Mouse (Mus musculus): Measurements from ENCODE around the gene Cyb5r3. TPM values are rescaled to one million over a fixed set of nuclear protein-coding genes. Genes with fewer than 3 reads are reported as not detected.
A peak's percentile ranks its signal among the peaks of the same experiment; 100 is the strongest.

Gene Cyb5r3
- total RNA-seq, 4 experiments from 2014 or later: 70.0 to 98.9 (median 81.6) TPM

GRCm38 (mm10) chr15:83169772-83170722, 2.3 kb downstream of the Cyb5r3 start:
- DNase-seq (ENCODE audit: low spot score in 2 of 2): no peak

- DNase-seq (ENCODE audit: low spot score in 2 of 2): no peak
These were observed 3.3 kb downstream of the Cyb5r3 start for GRCm38 (mm10) chr15:83168875-83169771.

- no peak for DNase-seq (ENCODE audit: low spot score in 2 of 2)
These were observed 4.1 kb downstream of the Cyb5r3 start for GRCm38 (mm10) chr15:83168311-83168710.

GRCm38 (mm10) chr15:83167550-83168065, 4.8 kb downstream of the Cyb5r3 start:
- no peak for DNase-seq (ENCODE audit: low spot score in 2 of 2)

GRCm38 (mm10) chr15:83167126-83167525, 5.3 kb downstream of the Cyb5r3 start:
- no peak for DNase-seq (ENCODE audit: low spot score in 2 of 2)

GRCm38 (mm10) chr15:83166642-83167041, 5.8 kb downstream of the Cyb5r3 start:
- no peak for DNase-seq (ENCODE audit: low spot score in 2 of 2)

GRCm38 (mm10) chr15:83165526-83166315, 6.7 kb downstream of the Cyb5r3 start:
- DNase-seq (ENCODE audit: low spot score in 2 of 2): no peak

GRCm38 (mm10) chr15:83164971-83165471, 7.4 kb downstream of the Cyb5r3 start:
- DNase-seq (ENCODE audit: low spot score in 2 of 2): no peak

- no peak for DNase-seq (ENCODE audit: low spot score in 2 of 2)
These were observed 9.4 kb downstream of the Cyb5r3 start for GRCm38 (mm10) chr15:83162818-83163485.

- no peak for DNase-seq (ENCODE audit: low spot score in 2 of 2)
These were observed 10.4 kb downstream of the Cyb5r3 start for GRCm38 (mm10) chr15:83162001-83162400.

- DNase-seq (ENCODE audit: low spot score in 2 of 2): peak in 1 of 2 experiments; percentile 2
These were observed 11.2 kb downstream of the Cyb5r3 start for GRCm38 (mm10) chr15:83161062-83161748.

GRCm38 (mm10) chr15:83160561-83160960, 11.8 kb downstream of the Cyb5r3 start:
- DNase-seq (ENCODE audit: low spot score in 2 of 2): no peak

- no peak for DNase-seq (ENCODE audit: low spot score in 2 of 2)
These were observed 12.6 kb downstream of the Cyb5r3 start for GRCm38 (mm10) chr15:83159823-83160222.

GRCm38 (mm10) chr15:83158587-83159160, 13.7 kb downstream of the Cyb5r3 start:
- no peak for DNase-seq (ENCODE audit: low spot score in 2 of 2)

GRCm38 (mm10) chr15:83157667-83158064, 14.7 kb downstream of the Cyb5r3 start:
- DNase-seq (ENCODE audit: low spot score in 2 of 2): no peak

- DNase-seq (ENCODE audit: low spot score in 2 of 2): peak in 1 of 2 experiments; percentile 33
These were observed 15.3 kb downstream of the Cyb5r3 start for GRCm38 (mm10) chr15:83156929-83157666.

GRCm38 (mm10) chr15:83155672-83156419, 16.5 kb downstream of the Cyb5r3 start:
- DNase-seq (ENCODE audit: low spot score in 2 of 2): no peak

- DNase-seq (ENCODE audit: low spot score in 2 of 2): no peak
These were observed 18.1 kb downstream of the Cyb5r3 start for GRCm38 (mm10) chr15:83154309-83154708.

Measured in layer of hippocampus, adult 8-10 months (tissue).